Mouse (Mus musculus) heart, postnatal 0 days (tissue): ENCODE data around the gene Paqr9.

ENCODE experiments used
- CTCF ChIP-seq: IDR thresholded peaks from 2 replicates; pipeline ENCODE4 v1.5.1; 2016; ENCODE audit warnings: antibody characterized with exemption, control low read depth, low read depth
- EP300 ChIP-seq: IDR thresholded peaks from 2 replicates; pipeline ENCODE4 v1.6.1; 2016; ENCODE audit warnings: antibody characterized with exemption, low read depth

- no peak for TF ChIP-seq CTCF
- no peak for TF ChIP-seq EP300
Observed at GRCm38 (mm10) chr9:95566394-95566793, 6.9 kb downstream of the Paqr9 start.
